Mouse (Mus musculus) forebrain, embryonic 13.5 days (tissue): ENCODE measurements around the gene Il6st. TPM values are rescaled to one million over a fixed set of nuclear protein-coding genes. Genes with fewer than 3 reads are reported as not detected.

ENCODE experiments used
- ATAC-seq: fragments of 200-750 bp; cut with Nextera tagmentation; 2 replicates; pipeline ENCODE4 v1.8.0; 2017
- H3K27ac ChIP-seq: fragments of 300-500 bp; sonication (generic); 2 replicates; pipeline ENCODE4 v1.5.1; 2015; ENCODE audit warnings: inconsistent platforms, mild to moderate bottlenecking, moderate library complexity
- H3K27me3 ChIP-seq: fragments of 300-500 bp; sonication (generic); 2 replicates; pipeline ENCODE4 v1.6.1; 2015; ENCODE audit warnings: mild to moderate bottlenecking, inconsistent platforms
- H3K36me3 ChIP-seq: fragments of 300-500 bp; sonication (generic); 2 replicates; pipeline ENCODE4 v1.6.1; 2015; ENCODE audit warnings: mild to moderate bottlenecking, inconsistent platforms; ENCODE audit not compliant: poor library complexity, severe bottlenecking
- H3K4me1 ChIP-seq: fragments of 300-500 bp; sonication (generic); 2 replicates; pipeline ENCODE4 v1.6.1; 2015; ENCODE audit warnings: inconsistent platforms
- H3K4me2 ChIP-seq: fragments of 300-500 bp; sonication (generic); 2 replicates; pipeline ENCODE4 v1.6.1; 2015; ENCODE audit warnings: inconsistent platforms, mild to moderate bottlenecking, moderate library complexity
- H3K4me3 ChIP-seq: fragments of 300-500 bp; sonication (generic); 2 replicates; pipeline ENCODE4 v1.5.1; 2015; ENCODE audit warnings: mild to moderate bottlenecking, inconsistent platforms
- H3K9ac ChIP-seq: fragments of 300-500 bp; sonication (generic); 2 replicates; pipeline ENCODE4 v1.6.1; 2015; ENCODE audit warnings: mild to moderate bottlenecking, inconsistent platforms
- H3K9me3 ChIP-seq: fragments of 300-500 bp; sonication (generic); replicated peaks from 2 replicates; pipeline ENCODE4 v1.6.1; 2016; ENCODE audit warnings: inconsistent platforms
- WGBS: fragments of 180-500 bp; shearing (Covaris S2); methylation state at CpG from one replicate; pipeline ENCODE4 v1.1.7; 2015; 5-methylcytosine and 5-hydroxymethylcytosine counted together
- polyA plus RNA-seq: library from polyadenylated mRNA; unstranded; fragments of >200 nt; fragmentation: Nextera tagmentation; extraction: Ambion mirVana; gene quantifications from 2 replicates; pipeline ENCODE4 v1.2.1, GENCODE M21; 2015

The Il6st gene
- polyA plus RNA-seq, 1 experiment from 2014 or later = 11.0 TPM

- Histone ChIP-seq H3K36me3 (no peaks in the 10 kb centered on the region), H3K9me3 (no peaks in the 10 kb centered on the region), H3K4me1 (no peaks in the 10 kb centered on the region), H3K4me3 (no peak overlapping the region), H3K27me3 (no peaks in the 10 kb centered on the region), H3K4me2 (no peak overlapping the region), H3K9ac (no peak overlapping the region), H3K27ac (no peak overlapping the region)
- 89% methylated on average over 6 of the region's 6 CpGs for WGBS
- no peak for ATAC-seq
Measured at GRCm38 (mm10) chr13:112457366-112457765, 6.5 kb upstream of the Il6st start.

GRCm38 (mm10) chr13:112458016-112458415 lies 5.9 kb upstream of the Il6st start:
- Histone ChIP-seq H3K9ac (no peak overlapping the region), H3K36me3 (no peaks in the 10 kb centered on the region), H3K4me1 (peaks cover under 1% of the 10 kb centered on the region; the same call in 1 of the 2 replicates), H3K27me3 (no peaks in the 10 kb centered on the region), H3K4me3 (no peak overlapping the region), H3K4me2 (no peak overlapping the region), H3K9me3 (no peaks in the 10 kb centered on the region), H3K27ac (no peak overlapping the region)
- 85% methylated on average over 4 of the region's 4 CpGs for WGBS
- no peak for ATAC-seq

- WGBS = 91% methylated on average over 11 of the region's 11 CpGs
- Histone ChIP-seq H3K4me3 (no peak overlapping the region), H3K36me3 (no peaks in the 10 kb centered on the region), H3K9me3 (no peaks in the 10 kb centered on the region), H3K27me3 (no peaks in the 10 kb centered on the region), H3K9ac (no peak overlapping the region), H3K4me2 (no peak overlapping the region), H3K27ac (no peak overlapping the region), H3K4me1 (peaks cover 5% of the 10 kb centered on the region; the same call in 1 of the 2 replicates)
- ATAC-seq = no peak
Measured at GRCm38 (mm10) chr13:112458435-112459018, 5.3 kb upstream of the Il6st start.

GRCm38 (mm10) chr13:112459956-112460355 lies 3.9 kb upstream of the Il6st start:
- Histone ChIP-seq H3K9ac (no peak overlapping the region), H3K27ac (no peak overlapping the region), H3K4me3 (no peak overlapping the region), H3K27me3 (no peaks in the 10 kb centered on the region), H3K4me2 (no peak overlapping the region), H3K4me1 (peaks cover 10% of the 10 kb centered on the region; the same call in 1 of the 2 replicates), H3K36me3 (no peaks in the 10 kb centered on the region), H3K9me3 (no peaks in the 10 kb centered on the region)
- WGBS = 86% methylated on average over 6 of the region's 6 CpGs
- ATAC-seq = no peak

GRCm38 (mm10) chr13:112462411-112462987 lies 1.4 kb upstream of the Il6st start:
- ATAC-seq = no peak
- Histone ChIP-seq H3K27me3 (no peaks in the 10 kb centered on the region), H3K4me3 (no peak overlapping the region), H3K27ac (no peak overlapping the region), H3K36me3 (no peaks in the 10 kb centered on the region), H3K4me1 (peaks cover 12% of the 10 kb centered on the region; the same call in 1 of the 2 replicates), H3K9me3 (no peaks in the 10 kb centered on the region), H3K4me2 (no peak overlapping the region), H3K9ac (no peak overlapping the region)
- 50% methylated on average over 6 of the region's 6 CpGs for WGBS

GRCm38 (mm10) chr13:112463337-112463802 lies 500 bp upstream of the Il6st start:
- H3K4me2 ChIP-seq = peak overlapping the region; percentile 88
- peaks cover 12% of the 10 kb centered on the region; the same call in 1 of the 2 replicates for H3K4me1 ChIP-seq
- no peaks in the 10 kb centered on the region for H3K9me3 ChIP-seq
- peak overlapping the region; percentile 86 for H3K9ac ChIP-seq
- peak; percentile 80 for ATAC-seq
- no peaks in the 10 kb centered on the region for H3K36me3 ChIP-seq
- H3K4me3 ChIP-seq = peak overlapping the region; percentile 89
- H3K27ac ChIP-seq = peak overlapping the region; percentile 44
- 2% methylated on average over 17 of the region's 17 CpGs for WGBS
- no peaks in the 10 kb centered on the region for H3K27me3 ChIP-seq

- Histone ChIP-seq H3K4me1 (peaks cover 12% of the 10 kb centered on the region; the same call in 1 of the 2 replicates), H3K36me3 (no peaks in the 10 kb centered on the region), H3K27me3 (no peaks in the 10 kb centered on the region), H3K4me3 (peak overlapping the region; percentile 89), H3K4me2 (peak overlapping the region; percentile 88), H3K9me3 (no peaks in the 10 kb centered on the region), H3K9ac (peak overlapping the region; percentile 86), H3K27ac (no peak overlapping the region)
- 5% methylated on average over 18 of the region's 18 CpGs for WGBS
- ATAC-seq = no peak
Measured at GRCm38 (mm10) chr13:112464626-112465287, 887 bp downstream of the Il6st start.

GRCm38 (mm10) chr13:112465585-112465984 lies 1.7 kb downstream of the Il6st start:
- H3K4me3 ChIP-seq = no peak overlapping the region
- no peaks in the 10 kb centered on the region for H3K27me3 ChIP-seq
- H3K36me3 ChIP-seq = no peaks in the 10 kb centered on the region
- peaks cover 12% of the 10 kb centered on the region; the same call in 1 of the 2 replicates for H3K4me1 ChIP-seq
- no peaks in the 10 kb centered on the region for H3K9me3 ChIP-seq
- 74% methylated on average over 2 of the region's 2 CpGs for WGBS
- ATAC-seq = no peak
- no peak overlapping the region for H3K27ac ChIP-seq
- 0 out of 2 replicates have a peak overlapping the region, but pooled peaks have one; percentile 13 for H3K4me2 ChIP-seq
- no peak overlapping the region for H3K9ac ChIP-seq

GRCm38 (mm10) chr13:112466136-112466945 lies 2.5 kb downstream of the Il6st start:
- no peaks in the 10 kb centered on the region for H3K9me3 ChIP-seq
- H3K4me1 ChIP-seq = peaks cover 12% of the 10 kb centered on the region; the same call in 1 of the 2 replicates
- WGBS = 86% methylated on average over 19 of the region's 19 CpGs
- no peak overlapping the region for H3K27ac ChIP-seq
- ATAC-seq = no peak
- no peak overlapping the region for H3K4me2 ChIP-seq
- no peaks in the 10 kb centered on the region for H3K36me3 ChIP-seq
- H3K27me3 ChIP-seq = no peaks in the 10 kb centered on the region
- no peak overlapping the region for H3K4me3 ChIP-seq
- H3K9ac ChIP-seq = no peak overlapping the region

GRCm38 (mm10) chr13:112466946-112467255 lies 3.0 kb downstream of the Il6st start:
- H3K4me2 ChIP-seq = no peak overlapping the region
- no peaks in the 10 kb centered on the region for H3K27me3 ChIP-seq
- H3K4me3 ChIP-seq = no peak overlapping the region
- H3K9ac ChIP-seq = no peak overlapping the region
- H3K9me3 ChIP-seq = no peaks in the 10 kb centered on the region
- H3K27ac ChIP-seq = no peak overlapping the region
- 81% methylated on average over 3 of the region's 3 CpGs for WGBS
- H3K4me1 ChIP-seq = peaks cover 12% of the 10 kb centered on the region; the same call in 1 of the 2 replicates
- no peak for ATAC-seq
- H3K36me3 ChIP-seq = no peaks in the 10 kb centered on the region

- Histone ChIP-seq H3K36me3 (no peaks in the 10 kb centered on the region), H3K9ac (no peak overlapping the region), H3K27me3 (no peaks in the 10 kb centered on the region), H3K4me1 (peaks cover 12% of the 10 kb centered on the region; the same call in 1 of the 2 replicates), H3K9me3 (no peaks in the 10 kb centered on the region), H3K4me2 (no peak overlapping the region), H3K27ac (no peak overlapping the region), H3K4me3 (no peak overlapping the region)
- ATAC-seq = no peak
- 93% methylated on average over 9 of the region's 9 CpGs for WGBS
Measured at GRCm38 (mm10) chr13:112467384-112467783, 3.5 kb downstream of the Il6st start.

- Histone ChIP-seq H3K4me2 (no peak overlapping the region), H3K9ac (no peak overlapping the region), H3K27me3 (no peaks in the 10 kb centered on the region), H3K27ac (no peak overlapping the region), H3K9me3 (no peaks in the 10 kb centered on the region), H3K36me3 (no peaks in the 10 kb centered on the region), H3K4me1 (0 out of 2 replicates have a peak, but pooled peaks cover 7% of the 10 kb centered on the region), H3K4me3 (no peak overlapping the region)
- no peak for ATAC-seq
- 88% methylated on average over 5 of the region's 5 CpGs for WGBS
Measured at GRCm38 (mm10) chr13:112469491-112469890, 5.6 kb downstream of the Il6st start.
